Mouse (Mus musculus): ENCODE data around the gene Gm10696.
"Not testable (repeated sequence)": the region's sequence is repeated elsewhere in the genome, so short reads cannot be mapped to it uniquely, and the experiment has no call there.

Gm10696 gene

DNA sequence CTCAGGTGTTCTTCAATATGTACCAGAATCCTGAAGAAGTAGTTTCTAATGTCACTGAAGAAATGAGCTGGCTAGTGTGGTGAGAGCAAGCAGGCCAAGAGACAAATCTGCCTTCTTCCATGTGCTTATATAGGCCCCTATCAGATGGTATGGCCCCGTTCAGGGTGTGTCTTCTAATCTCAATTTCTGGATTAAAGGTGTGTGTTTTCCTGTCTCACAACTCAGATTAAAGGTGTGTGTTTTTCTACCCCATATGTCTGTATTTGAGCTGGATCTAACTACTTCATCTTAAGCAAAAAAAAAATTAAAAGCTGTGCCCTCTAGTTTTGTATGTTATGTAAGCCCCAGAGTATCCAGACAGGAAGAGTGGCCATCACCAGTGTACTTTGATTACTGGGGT is at the start of gene Gm10696:
TSS of gene Gm10696 (minus strand) at position 101 of the 400 bp plus-strand sequence.
- not testable (repeated sequence) for DNase-seq

GRCm38 (mm10) chr3:94196414-94196813 is 18.4 kb upstream of the Gm10696 start, which contains the start of gene Gm5286:
Gene Gm5286 (plus strand): TSS chr3:94196714.
- not testable (repeated sequence) for DNase-seq

- DNase-seq: not testable (repeated sequence)
Observed at GRCm38 (mm10) chr3:94167351-94167750, 10.6 kb downstream of the Gm10696 start.
